Mouse (Mus musculus): ENCODE measurements at regions not wholly inside any gene's neighbourhood (a gene's known extent, or its start where the extent isn't known, plus 50 kb on each side); places are given as distances from the start of the nearest gene placed in this dataset.

DNA sequence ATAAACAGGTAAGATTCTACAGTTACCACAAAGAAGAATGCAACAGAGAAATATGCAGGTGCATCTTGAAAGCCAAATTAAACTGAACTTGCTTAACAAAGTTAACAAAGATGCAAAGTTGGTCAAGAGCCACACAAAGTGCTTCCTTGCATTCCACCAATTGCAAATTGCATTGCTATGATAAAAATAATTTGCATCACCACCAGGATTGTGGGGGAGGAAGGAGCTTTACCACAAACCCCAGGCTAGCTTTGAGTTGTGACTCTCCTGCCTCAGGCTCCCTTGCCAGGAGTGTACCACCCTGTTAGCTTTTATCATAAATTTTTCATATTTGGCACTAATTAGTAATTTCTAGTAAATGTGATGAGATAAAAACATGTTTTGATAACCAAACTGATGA lies 55.4 kb upstream of the Arhgap11a start:
- no peak for ATAC-seq
- no peaks in the 10 kb centered on the region for H3K9me3 ChIP-seq (replicated peaks)
- H3K27ac ChIP-seq = no peak overlapping the region
- no peaks in the 10 kb centered on the region for H3K36me3 ChIP-seq (ENCODE audit: poor library complexity, severe bottlenecking)
- no peak overlapping the region for H3K4me2 ChIP-seq
- H3K4me3 ChIP-seq = no peak overlapping the region
- no peaks in the 10 kb centered on the region for H3K27me3 ChIP-seq
- no peak overlapping the region for H3K9ac ChIP-seq
- no peaks in the 10 kb centered on the region for H3K4me1 ChIP-seq

DNA sequence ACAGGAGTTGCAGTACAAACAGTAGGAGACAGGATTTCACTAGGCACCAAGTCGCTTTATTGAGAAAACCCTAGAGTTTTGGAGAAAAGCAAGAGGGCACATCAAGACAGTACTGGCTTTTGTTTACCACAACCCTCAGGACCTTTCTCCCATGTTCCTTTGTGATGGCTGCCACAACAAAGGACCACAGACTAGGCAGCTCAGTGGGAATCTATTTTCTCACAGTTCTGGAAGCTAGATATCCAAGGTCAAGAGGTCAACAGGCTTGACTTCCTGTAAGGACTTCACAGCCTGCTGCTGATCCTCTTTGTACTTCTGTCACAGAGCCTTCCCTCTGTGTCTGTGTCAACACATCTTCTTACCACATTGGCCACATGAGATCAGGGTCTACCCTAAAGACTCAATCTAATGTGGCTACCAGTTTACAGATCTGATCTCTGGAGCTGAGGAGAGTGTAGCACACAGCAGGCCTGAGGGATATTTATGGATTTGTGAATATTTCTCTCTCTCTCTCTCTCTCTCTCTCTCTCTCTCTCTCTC lies 54.6 kb upstream of the Arhgap11a start:
- no peak for ATAC-seq

DNA sequence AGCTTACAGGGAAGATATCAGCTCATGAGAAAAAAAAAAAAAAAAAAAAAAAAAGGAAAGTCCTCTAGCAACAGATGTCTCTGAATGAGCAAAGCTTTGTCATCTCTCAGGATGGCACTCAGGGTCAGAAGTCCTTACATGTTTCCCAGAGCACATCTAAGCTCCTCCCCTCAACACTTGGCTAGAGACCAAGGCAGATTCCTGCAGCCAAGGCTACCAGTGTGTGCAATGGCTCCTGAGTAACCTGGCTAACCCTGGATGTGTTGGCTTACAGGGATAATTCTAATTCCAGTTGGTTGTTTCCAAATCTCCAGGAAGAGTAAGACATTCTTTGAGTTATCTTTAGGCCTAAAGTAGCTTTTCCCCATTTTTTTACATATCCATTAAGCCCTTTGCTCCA lies 53.9 kb upstream of the Arhgap11a start:
- Histone ChIP-seq H3K4me3 (no peak overlapping the region), H3K9ac (no peak overlapping the region), H3K27me3 (no peaks in the 10 kb centered on the region), H3K4me1 (no peaks in the 10 kb centered on the region), H3K27ac (no peak overlapping the region), H3K9me3 (replicated peaks) (no peaks in the 10 kb centered on the region), H3K36me3 (ENCODE audit: poor library complexity, severe bottlenecking) (no peaks in the 10 kb centered on the region), H3K4me2 (no peak overlapping the region)
- ATAC-seq = no peak

More for the DNA sequence above, 54.6 kb upstream of the Arhgap11a start:
- Histone ChIP-seq H3K9ac (no peak overlapping the region), H3K36me3 (ENCODE audit: poor library complexity, severe bottlenecking) (no peaks in the 10 kb centered on the region), H3K9me3 (replicated peaks) (no peaks in the 10 kb centered on the region), H3K4me2 (no peak overlapping the region), H3K27me3 (no peaks in the 10 kb centered on the region), H3K4me3 (no peak overlapping the region), H3K27ac (no peak overlapping the region), H3K4me1 (no peaks in the 10 kb centered on the region)
- 28% methylated on average over 1 of the region's 1 CpGs for WGBS

DNA sequence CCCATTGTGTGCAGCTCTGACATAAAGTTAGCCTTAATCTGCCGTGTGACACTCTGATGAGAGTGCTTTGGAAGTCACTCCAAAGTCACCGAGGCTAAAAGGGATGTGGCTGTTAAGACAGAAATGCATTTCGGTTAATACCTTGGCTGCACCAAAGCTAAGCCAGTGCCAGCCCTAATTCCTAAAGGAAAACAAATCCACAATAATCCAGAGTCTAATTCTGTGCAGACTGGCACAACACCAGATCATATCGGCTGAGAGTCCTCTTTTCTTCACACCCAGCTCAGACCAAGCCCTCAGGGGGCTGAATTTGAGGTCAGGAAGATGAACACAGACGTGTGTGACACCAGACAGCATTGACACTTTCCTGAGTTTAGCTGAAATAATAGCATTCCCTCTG lies 52.0 kb upstream of the Arhgap11a start:
- no peak overlapping the region for H3K9ac ChIP-seq
- no peaks in the 10 kb centered on the region for H3K9me3 ChIP-seq (replicated peaks)
- H3K27ac ChIP-seq = no peak overlapping the region
- ATAC-seq = no peak
- no peak overlapping the region for H3K4me2 ChIP-seq
- 46% methylated on average over 5 of the region's 5 CpGs for WGBS
- no peaks in the 10 kb centered on the region for H3K4me1 ChIP-seq
- no peaks in the 10 kb centered on the region for H3K36me3 ChIP-seq (ENCODE audit: poor library complexity, severe bottlenecking)
- H3K27me3 ChIP-seq = no peaks in the 10 kb centered on the region
- no peak overlapping the region for H3K4me3 ChIP-seq

DNA sequence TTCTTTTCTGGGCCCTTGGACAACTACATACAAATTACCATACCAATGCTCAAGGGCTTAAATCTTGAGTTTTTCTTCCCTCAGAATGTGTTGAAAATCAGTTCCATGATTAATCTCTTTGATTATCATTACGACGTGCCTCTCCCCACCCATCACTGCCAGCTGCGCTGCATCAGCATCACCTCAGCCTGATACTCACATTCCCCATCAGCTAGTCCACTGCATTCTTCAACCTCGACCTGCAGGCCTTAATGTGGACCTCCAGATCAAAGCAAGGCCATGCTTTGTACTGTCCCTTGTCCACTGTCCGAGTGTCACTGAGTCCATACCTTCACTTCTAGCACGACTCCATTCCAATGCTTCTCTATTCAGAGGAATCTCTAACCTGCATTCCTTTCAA lies 50.3 kb upstream of the Arhgap11a start:
- Histone ChIP-seq H3K4me3 (no peak overlapping the region), H3K4me2 (no peak overlapping the region), H3K27me3 (no peaks in the 10 kb centered on the region), H3K9me3 (replicated peaks) (no peaks in the 10 kb centered on the region), H3K27ac (no peak overlapping the region), H3K36me3 (ENCODE audit: poor library complexity, severe bottlenecking) (no peaks in the 10 kb centered on the region), H3K4me1 (no peaks in the 10 kb centered on the region), H3K9ac (no peak overlapping the region)
- WGBS = 74% methylated on average over 6 of the region's 6 CpGs
- ATAC-seq = no peak

Data from forebrain, embryonic 13.5 days (tissue).